Mouse (Mus musculus) cerebellum, adult 11-12 months (tissue): Measurements from ENCODE around the gene Ufc1.
"Not testable (repeated sequence)": the region's sequence is repeated elsewhere in the genome, so short reads cannot be mapped to it uniquely, and the experiment has no call there.

ENCODE experiments used
- DNase-seq: peaks from one replicate; pipeline ENCODE4 v3.0.0; 2022

Gene Ufc1

DNA sequence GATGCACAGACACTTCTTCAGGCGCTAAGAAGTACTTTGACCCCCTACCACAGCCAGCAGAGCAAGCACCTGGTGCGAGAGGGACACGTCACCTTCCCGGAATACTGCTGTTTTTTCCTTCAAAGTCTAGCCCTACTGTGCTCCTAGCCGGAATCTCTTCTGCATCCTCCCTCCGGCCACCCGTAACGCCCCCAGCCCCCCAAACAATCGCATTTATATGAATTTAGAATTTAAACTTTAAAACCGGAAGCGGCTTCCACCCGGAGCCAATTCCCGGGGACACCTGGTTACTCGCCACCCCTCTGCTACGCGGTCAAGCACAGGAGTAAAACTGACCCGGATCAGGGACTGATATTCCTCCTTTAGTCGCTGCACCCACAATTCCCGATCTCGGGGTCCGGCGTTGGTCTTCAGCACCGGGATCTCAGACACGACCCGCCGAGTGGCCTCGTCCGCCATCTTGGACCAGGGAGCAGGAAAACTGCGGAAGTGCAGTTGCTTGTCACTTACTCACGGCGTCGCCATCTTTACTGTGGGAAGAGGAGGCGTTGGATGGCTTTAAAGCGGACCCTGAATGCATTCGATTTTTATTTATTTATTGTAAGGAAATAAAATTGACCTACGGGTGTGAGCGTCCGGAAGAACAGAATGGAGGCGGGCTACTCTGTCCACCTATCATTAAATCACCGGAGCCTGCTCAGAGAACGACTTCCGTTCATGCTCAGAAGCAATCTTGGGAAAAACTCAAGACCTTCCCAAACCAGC lies at the start of gene Ufc1:
Gene Ufc1, minus strand, starts transcription at position 727 of the 765 bp plus-strand sequence.
- DNase-seq: peak; percentile 88

DNA sequence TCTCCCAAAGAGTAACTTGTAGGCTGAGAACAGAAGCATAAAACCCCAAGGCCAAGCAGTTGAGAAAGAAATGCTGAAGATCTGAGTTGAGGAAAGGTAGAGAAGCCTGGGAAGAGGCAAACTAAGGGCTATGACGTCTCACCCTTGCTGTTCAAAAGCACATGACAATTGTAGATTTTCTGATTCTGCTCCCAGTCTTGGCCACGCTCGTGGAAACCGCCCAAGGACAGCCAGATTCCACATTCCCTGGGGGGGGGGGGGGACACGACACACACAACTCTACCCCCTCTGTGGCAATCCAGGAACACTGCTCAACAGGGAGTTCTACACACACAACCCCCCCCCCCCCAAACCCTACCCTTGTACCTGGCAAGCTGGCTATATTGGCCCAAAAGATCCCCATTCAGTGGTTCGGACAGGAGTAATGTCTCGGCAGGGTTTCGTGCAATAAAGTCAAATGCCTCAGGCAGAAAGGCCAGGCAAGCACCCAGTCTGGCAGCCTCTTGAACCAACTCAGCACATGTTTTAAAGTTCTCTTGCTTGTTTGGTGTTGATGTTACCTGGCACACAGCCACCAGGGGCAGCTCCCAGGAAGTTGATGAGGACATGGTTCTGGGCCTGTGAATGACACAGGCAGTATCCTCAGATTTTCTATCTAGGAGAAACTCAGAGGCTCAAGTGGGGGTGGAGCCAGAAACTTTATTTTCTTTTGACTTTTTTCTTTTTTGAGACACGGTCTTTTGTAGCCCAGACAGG lies 49.3 kb upstream of the Ufc1 start:
- peak; percentile 53 for DNase-seq

DNA sequence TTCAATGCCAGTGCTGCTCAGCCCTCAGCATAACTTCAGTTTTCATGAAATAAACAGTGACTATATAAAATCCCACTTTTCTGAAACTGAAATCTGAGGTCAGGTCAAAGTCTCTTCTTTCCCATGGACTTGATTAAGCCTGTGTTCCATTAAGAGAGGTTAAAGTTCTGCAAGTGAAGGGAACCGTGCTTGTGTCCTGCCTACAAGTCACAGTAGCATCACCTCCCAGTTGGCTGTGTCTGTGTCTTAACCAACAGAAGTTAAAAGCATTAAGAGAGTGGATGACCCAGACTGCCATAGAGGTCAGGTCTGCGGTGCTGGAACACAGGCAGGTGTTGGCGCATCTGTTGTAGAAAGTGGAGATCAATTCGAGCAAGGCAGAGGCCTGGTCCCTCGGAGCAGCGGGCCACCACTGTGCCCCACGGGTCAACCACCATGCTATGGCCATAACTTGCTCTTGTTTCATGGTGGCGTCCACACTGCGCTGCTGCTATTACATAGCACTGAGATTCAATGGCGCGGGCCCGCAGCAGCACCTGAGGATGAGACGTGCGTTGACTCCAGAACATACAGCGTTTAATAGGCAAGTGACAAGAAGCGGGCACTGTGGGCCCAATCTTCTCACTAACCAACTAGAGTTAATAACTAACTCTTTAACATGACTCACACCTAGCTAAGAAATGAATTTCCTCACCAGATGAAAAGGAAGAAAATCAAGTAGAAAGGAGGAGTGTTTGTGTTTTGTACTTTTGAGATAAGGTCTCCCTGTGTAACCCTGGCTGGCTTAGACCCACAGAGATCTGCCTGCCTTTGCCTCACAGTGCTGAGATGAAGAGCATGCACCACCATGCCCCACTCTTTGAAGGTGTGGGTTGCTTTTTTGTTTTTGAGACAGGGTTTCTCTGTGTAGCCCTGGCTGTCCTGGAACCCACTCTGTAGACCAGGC lies 47.7 kb upstream of the Ufc1 start:
- DNase-seq: no peak

DNA sequence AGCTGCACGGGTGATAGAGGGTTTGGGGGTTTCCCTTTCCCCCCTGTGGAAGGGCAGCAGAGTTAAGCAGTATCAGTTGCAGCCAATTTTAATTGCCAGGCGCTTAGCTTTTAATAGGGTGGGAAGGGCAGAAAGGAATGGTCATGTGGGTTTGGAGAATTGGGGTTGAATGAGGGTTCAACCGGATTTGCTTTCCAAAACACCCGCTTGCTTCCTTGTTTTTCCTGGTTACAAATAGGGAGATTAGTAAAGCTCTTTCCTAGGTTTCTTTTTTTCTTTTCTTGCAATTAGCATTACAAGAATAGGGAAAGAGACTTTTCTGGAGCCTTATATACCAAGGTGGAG lies 35.4 kb upstream of the Ufc1 start:
- DNase-seq: no peak

DNA sequence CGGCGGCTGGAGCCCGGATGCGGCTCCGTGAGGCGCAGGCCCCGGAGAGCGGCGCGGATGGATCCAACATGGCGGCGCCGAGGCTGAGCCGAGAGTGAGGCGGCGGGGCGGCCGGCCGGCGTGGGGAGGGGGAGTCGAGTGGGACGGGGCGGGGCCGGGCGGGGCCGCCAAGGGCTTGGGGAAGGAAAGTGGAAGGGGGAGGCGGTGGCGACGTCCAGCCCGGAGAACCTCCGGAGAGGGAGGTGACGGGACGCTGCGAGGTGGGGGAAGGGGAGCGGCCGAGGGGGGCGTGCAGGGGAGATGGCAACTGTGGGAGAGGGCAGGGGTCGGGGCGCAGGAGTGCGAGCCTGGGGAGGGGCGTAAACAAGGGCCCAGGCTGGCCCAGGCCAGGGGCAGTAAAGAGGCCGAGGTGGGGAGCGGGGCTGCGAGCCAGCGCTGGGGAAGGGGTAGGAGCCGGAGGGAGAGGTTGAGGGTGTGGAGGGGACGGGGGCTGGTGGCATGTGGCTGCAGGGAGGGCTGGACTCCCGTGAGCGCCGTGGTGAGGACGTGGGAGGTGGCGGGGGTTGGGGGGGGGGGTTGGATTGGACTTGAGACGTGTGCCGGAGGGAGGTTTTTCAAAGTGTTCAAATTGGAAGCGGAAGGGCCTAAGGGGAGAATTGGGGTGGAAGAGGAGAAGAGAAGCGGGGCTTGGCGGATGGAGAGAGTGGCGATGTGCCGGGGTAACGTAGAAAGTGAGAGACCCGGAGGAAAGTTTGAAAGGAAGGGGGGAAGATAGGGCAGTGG lies 34.8 kb upstream of the Ufc1 start:
- peak; percentile 83 for DNase-seq

DNA sequence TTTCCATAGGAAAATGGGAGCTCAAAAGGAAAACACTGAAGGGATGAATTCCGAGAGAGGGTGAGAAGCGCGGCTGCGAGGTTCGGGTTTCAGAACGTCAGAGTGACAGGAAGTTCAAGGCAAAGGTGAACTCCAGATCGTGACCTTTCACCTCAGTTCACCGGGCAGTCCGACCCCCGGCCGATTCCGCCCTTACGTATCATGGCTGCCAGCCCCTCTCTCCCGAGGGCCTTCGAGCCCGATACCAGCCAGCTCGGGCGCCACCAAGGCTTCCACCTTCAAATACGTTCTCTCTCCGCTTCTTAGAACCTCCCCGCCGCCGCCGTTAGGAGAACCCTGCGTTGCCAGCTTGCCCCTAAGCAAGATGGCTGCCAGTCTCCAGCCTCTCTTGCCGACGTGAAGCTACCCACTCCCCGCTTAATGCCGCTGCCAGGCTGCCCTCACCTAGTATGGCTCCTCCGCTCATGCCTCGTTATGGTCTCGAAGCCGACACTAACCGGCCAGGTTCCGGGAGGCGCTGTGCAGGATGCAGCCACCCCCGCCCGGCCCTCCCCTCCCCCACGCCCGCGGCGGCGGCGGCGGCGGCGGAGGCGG lies 34.1 kb upstream of the Ufc1 start, which contains the start of gene Dedd:
Gene Dedd, plus strand, starts transcription at position 307 of the 594 bp plus-strand sequence.
- peak; percentile 97 for DNase-seq

DNA sequence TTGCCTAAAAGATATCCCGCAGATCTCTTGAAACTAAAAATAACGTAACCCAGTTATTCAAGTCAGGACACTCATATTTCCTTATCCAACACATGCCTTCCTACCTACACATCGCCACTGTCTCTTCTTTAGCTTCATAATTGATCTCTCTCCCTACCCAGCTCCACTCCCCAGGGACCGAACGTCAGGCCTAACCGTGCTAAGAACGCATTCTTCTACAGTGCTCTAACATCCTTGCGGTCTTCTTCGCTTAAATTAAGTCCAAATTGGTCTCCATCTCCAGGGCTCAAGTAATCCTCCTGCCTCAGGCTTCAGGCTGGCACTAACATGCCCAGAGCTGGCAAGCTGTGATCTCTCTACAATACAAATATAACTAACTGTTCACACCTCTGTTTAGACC lies 33.4 kb upstream of the Ufc1 start:
- DNase-seq: peak; percentile 37

DNA sequence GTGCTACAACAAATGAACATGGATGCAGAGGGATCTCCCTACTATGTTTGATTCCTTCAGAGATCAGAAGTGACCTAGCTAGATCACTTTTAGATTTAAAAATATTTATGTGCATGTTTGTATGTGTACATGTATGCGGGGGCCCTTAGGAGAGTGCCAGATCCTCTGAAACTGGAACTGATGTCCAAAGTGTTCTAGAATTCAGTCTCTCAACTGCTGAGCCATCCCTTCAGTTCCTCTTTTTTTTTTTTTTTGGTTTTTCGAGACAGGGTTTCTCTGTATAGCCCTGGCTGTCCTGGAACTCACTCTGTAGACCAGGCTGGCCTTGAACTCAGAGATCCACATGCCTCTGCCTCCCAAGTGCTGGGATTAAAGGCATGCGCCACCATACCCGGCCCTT lies 31.8 kb upstream of the Ufc1 start:
- DNase-seq: not testable (repeated sequence)

DNA sequence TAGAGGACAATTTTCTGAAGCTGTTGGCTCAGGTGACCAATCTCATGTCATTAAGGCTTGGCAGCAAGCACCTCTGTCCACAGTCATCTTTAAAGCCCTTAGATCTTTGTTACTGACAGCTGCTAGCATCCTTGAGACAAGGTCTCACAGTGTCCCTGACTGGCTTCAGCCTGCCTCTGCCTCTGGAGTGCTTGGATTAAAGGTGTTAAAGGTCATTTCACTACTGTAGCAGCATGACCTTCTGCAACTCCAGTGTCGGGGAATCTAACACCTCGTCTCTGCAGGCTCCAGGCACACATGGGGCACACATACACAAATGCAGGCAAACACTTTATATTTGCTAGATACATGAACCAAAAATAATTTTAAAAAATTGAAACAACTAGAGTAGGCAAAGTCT lies 30.7 kb upstream of the Ufc1 start:
- no peak for DNase-seq

DNA sequence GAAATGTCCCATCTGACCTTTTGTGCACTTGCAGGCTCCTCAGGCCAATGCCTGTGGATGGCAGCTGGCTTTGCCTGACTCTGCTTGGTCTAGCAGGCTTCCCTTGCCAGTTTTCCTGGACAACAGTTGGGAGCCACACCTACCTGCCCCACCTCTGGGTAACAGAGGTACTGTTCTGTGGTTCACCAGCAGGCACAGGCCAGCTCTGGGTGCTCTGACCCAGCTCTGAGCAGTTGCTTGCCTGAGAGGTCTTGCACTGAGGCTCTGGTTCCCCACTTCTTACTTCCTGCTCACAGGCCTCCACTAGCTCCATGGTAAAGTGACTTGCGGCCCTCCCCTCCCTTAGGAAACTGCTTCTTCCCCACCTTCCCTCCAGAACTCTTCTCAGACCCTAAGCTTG lies 27.2 kb upstream of the Ufc1 start:
- no peak for DNase-seq

DNA sequence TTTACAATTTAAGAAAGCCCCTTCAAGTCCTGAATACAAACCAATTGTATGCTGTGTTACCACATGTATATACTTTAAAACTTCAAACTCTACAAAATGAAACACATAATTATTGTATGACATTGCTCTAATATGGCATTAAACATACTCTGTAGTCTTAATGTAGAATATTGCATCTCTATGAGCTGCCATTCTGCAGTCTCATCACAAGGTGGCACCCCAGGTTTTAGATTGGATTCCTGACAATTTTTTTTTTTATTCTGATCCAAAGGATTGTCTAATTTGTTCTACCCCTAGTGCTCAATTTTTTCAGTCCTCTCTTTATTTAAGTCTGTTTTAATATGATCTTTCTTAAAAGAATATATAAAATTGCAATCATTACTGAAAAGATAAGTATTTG lies 26.6 kb upstream of the Ufc1 start:
- DNase-seq: no peak

DNA sequence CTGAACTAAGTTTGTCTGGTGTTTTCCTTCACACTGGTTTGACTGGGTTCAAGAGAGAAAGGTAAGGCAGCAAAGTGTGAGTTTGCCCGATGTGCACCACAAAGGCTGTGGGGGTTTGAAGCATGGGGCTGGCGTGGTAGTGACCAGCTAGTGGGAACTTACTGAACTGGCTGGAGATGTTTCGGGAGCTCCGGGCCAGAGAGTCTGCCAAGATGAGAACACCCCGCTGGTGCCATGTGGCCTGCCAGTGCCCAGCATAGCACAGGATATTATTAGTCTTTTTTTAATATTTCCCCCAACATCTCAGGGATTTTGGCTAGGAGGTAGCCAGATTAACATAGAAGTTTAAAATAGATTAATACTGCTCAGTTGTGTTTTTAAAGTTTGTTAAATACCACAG lies 25.3 kb upstream of the Ufc1 start:
- peak; percentile 81 for DNase-seq

DNA sequence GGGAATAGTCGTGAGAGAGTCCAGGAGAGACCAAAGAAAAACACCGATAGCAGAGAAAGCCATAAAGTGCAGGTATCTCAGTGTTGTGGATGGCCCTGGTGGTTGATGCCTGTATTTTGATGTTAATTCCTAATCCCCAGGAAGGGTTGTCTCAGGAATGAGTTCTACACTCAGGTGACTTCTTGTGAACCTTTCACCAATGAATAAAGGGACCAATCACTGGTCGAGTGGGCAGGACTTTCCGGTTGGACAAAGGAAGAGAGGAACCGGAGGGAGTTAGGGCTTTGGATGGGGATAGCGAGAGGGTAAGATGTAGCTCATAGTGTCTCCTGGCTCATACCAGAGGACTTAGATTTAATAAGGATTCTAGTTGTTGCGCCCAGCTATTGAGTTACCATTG lies 24.9 kb upstream of the Ufc1 start:
- DNase-seq: no peak

DNA sequence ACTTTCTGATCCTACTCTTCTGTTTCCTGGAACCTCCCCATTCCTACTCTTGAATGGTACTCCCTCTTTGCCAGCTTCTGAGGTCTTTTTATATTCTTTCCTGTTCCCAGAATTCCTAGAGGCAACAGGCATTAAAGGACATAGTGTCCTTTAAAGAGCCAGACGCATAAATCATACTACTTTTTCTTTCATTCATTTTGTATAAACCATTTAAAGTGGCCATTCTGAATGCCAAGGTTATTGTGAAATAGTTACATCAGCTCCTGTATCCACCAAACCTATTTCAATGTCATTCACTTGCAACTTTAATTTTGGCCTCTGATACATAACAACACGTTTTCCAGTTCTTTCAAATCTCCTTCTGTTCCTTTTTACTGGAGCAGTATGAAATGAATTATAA lies 14.5 kb upstream of the Ufc1 start:
- DNase-seq: no peak

DNA sequence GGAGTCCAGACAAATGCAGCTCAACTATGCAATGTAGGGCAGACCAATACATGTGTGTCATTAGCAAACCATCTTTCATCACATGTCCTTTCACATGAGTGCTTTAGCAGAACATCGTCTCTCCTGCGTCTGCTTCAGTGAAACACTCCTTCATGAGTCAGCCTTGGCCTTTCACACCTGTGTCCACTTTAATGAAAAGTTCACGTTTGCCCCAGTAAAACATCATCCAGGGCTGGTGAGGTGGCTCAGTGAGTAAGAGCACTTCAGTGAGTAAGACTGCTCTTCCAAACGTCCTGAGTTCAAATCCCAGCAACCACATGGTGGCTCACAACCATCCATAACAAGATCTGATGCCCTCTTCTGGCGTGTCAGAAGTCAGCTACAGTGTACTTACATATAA lies 11.3 kb upstream of the Ufc1 start:
- not testable (repeated sequence) for DNase-seq

DNA sequence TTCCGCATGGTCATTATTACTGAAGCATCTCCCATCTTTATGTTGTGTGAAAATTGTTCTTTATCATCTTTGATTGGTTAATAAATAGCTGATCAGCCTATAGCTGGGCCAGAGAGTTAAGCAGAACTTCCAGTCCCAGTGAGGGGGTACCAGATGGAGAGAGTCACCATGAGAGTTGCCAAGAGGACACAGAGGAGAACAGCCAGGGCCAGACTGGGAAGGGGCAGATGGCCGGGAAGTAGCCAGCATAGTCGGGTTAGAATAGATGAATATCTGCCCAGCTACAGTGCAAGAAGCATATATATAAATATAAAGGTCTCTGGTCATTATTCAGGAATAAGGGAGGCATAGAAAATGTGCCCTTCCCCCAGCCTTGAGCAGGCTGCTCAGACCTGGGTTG lies 3.4 kb upstream of the Ufc1 start:
- no peak for DNase-seq

DNA sequence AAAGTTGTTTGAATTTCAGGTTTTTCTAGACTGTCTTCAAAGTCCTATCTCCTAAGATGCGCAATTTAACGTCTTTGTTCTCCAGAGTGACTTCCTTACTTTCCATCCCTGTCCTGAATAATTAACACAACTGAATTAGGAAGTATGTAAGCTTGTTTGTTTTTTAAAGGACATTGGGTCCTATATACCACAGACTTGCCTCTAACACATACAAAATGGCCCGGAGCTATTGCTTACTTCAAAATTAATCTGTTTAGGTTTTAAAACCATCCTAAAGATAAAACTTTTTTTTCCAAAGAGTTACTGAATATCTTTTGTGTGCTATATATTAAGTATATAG lies 209 bp upstream of the Ufc1 start:
- DNase-seq: no peak

DNA sequence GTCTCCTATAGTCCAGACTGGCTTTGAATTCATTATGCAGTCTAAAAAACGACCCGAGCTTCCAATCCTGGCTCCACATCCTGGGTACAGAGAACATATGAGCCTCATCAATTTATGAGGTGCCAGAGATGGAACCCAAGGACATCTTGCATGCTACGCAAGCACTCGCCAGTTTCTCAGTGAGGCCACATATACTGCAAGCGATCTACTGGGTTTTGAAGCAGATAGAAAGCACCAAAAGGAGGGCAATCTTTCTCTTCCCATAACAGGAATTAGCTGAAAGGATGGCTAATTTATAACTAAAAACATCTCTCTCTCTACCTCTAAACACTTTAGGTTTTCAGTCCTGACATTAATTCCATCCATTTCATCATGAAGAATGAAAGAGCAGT lies 922 bp downstream of the Ufc1 start:
- no peak for DNase-seq

DNA sequence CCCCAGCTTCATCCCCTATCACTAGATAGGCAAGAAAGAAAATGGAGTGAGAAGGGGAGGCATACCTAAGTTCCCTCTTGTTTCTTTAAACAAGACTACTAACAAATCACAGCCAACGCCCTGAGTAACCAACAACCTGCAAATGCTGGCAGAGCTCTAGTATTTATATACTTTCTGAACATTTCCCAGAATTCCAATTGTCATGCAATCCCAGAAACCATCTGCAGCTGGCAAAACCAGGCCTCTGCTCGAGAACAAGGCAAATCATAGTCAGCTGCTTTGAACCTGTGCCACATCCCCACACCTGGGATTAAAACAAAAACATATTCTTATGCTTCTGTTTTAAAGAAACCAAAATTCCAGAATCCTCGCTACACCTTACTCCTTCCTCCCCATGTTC lies 1.5 kb downstream of the Ufc1 start:
- DNase-seq: no peak

DNA sequence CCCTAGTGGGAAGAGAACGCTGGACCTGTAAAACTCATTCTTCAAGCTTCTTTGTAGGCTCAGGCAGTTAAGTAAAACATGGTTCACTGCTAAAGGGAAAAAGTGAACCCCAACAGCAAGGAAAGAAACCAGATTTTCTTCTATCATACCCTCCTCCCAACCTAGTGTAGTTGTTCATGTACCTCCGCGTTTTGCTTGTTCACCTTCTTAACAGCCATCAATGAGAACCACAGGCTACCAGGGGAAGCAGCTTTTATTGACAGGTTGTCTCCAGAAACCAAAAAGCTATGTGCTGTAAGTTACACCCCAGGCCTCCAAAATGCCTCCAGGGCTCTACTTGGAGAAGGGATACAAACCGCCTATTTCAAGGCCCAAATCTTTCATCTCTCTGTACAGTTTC lies 6.5 kb downstream of the Ufc1 start:
- DNase-seq: peak; percentile 26

DNA sequence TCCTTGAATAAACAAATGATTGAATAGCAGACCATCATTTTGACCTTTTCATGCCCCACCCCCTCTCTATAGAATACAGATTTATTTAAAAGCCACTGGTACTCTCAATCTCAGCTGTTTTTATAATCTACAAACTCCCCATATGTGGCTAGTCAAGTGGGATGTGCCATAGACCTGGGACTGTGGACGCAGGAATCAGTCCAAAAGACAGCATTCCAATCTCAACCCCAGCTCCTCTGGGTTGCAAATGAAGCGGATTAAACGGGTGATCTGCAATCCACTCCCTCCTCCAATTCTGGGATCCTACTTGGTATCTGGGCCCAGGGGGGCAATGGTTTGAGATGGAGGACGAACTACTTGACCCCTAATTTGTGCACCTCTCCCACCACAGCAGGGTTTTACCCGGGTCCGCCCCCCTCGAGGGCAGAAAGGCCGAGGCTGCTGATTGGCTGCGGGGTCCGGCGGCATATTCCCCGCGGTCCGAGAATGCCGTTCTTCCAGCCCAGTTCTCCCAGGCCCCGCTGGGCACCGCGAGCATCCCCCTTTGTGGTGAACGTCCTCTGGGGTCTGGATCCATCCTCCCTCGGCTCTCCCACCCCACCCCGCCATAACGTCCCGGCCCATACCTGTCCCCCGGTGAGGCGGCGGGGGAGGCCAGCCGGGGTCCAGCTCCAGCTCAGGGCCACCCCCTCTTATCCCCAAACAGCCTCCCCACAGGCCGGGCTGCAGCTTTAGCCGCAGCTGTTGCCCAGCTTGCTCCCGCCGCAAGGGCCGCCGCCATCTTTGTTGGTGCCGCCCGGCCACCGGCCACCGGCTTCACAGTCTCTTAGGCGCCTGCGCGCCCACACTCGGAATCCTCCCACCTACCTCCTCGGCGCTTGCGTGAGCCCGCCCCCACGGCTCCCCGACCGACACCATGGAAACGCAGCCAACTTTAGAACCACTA lies 7.4 kb downstream of the Ufc1 start, which contains the start of gene Usp21:
Gene Usp21, minus strand, starts transcription at position 856 of the 946 bp plus-strand sequence.
- DNase-seq: peak; percentile 95
